Mouse (Mus musculus) liver, adult 2 months (tissue): Measurements from ENCODE around the gene Gng3. TPM values are rescaled to one million over a fixed set of nuclear protein-coding genes. Genes with fewer than 3 reads are reported as not detected.
"Not testable (repeated sequence)": the region's sequence is repeated elsewhere in the genome, so short reads cannot be mapped to it uniquely, and the experiment has no call there.

ENCODE experiments used
- DNase-seq: peaks from one replicate; pipeline ENCODE4 v3.0.0-alpha.2; 2011; ENCODE audit warnings: low read depth, low spot score; ENCODE audit errors: extremely low read depth
- H3K27ac ChIP-seq: fragments of 200-500 bp; replicated peaks from 2 replicates; pipeline ENCODE4 v1.5.1; 2012; ENCODE audit warnings: low read depth, mild to moderate bottlenecking, control low read depth, inconsistent platforms, low read length; ENCODE audit not compliant: insufficient read depth
- H3K27me3 ChIP-seq: fragments of 200-500 bp; 2 replicates; pipeline ENCODE4 v1.6.1; 2012; ENCODE audit warnings: mild to moderate bottlenecking, moderate library complexity, low read length, inconsistent platforms; ENCODE audit not compliant: control insufficient read depth, insufficient read depth
- H3K36me3 ChIP-seq: fragments of 200-500 bp; 2 replicates; pipeline ENCODE4 v1.6.1; 2012; ENCODE audit warnings: low read length, inconsistent platforms; ENCODE audit not compliant: control insufficient read depth, insufficient read depth
- H3K4me1 ChIP-seq: fragments of 200-500 bp; 2 replicates; pipeline ENCODE4 v1.6.1; 2011; ENCODE audit warnings: low read length; ENCODE audit not compliant: control insufficient read depth, insufficient read depth
- H3K4me3 ChIP-seq: fragments of 200-500 bp; 2 replicates; pipeline ENCODE4 v1.5.1; 2011; ENCODE audit warnings: low read depth, mild to moderate bottlenecking, control low read depth, low read length, moderate library complexity; ENCODE audit not compliant: insufficient read depth
- H3K79me2 ChIP-seq: fragments of 200-500 bp; 2 replicates; pipeline ENCODE4 v1.6.1; 2012; ENCODE audit warnings: inconsistent platforms, mild to moderate bottlenecking, low read length, moderate library complexity; ENCODE audit not compliant: control insufficient read depth, insufficient read depth
- H3K9ac ChIP-seq: fragments of 200-500 bp; 2 replicates; pipeline ENCODE4 v1.6.1; 2012; ENCODE audit warnings: low read depth, mild to moderate bottlenecking, control low read depth, inconsistent platforms, low read length
- CTCF ChIP-seq: fragments of 200-500 bp; IDR thresholded peaks from 2 replicates; pipeline ENCODE4 v1.5.1; 2011; ENCODE audit warnings: low read depth, low read length, control low read depth
- POLR2A ChIP-seq: fragments of 200-500 bp; IDR thresholded peaks from 2 replicates; pipeline ENCODE4 v1.6.1; 2011; ENCODE audit warnings: low read length, control low read depth; ENCODE audit not compliant: insufficient read depth; ENCODE audit errors: extremely low read depth
- WGBS: fragments of 180-500 bp; shearing (Covaris S2); methylation state at CpG from one replicate; pipeline ENCODE4 v1.1.7; 2018; 5-methylcytosine and 5-hydroxymethylcytosine counted together
- polyA plus RNA-seq: library from polyadenylated mRNA; depleted of rRNA; stranded (reverse); fragments of >200 nt; gene quantifications from 2 replicates; pipeline ENCODE4 v1.2.3, GENCODE M21; 2012
- total RNA-seq: library from RNA; depleted of rRNA; stranded (reverse); fragments of >200 nt; gene quantifications from 2 replicates; pipeline ENCODE4 v1.2.3, GENCODE M21; 2014

Gng3 gene
- total and polyA plus RNA-seq, 2 experiments = 0.05 TPM; not detected in 1

DNA sequence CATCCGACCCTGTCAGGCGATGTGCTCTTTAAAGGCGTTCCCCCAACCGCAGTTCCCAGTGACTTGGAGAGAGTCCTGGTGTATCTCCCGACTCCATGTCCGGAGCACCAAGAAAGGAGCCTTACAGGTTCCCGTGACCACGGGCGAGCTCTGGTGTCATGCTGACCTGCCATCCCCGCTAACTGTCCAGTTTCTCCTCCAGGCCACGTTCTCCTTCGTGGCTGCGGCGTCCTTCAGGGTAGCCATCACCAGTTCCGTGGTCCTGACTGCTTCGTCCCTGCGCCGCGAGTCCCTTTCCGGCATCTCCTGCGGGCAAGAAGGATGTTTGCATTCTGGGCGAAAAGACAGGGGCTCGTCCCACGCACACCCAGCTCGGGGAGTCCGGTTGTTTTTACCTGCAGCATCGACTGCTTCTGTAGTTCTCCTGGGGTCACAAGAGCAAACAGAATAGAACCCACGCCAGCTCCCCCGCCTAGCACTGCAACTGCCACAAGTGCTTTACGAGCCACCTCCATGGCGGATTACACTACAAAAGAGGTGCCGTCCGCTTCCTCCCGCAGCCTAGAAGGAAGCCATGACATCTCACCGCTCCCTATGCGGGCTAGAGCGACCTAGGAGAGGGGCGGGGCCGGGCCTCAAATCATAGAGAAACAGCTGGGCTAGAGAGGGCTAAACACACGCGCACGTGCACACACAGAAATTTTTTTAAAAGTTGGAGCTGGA lies 41.5 kb upstream of the Gng3 start, which contains the start of gene Uqcc3:
TSS of gene Uqcc3 (minus strand) at position 613 of the 723 bp plus-strand sequence.
- Histone ChIP-seq H3K27ac (peak within 1 kb of the TSS; percentile 70), H3K9ac (peak within 1 kb of the TSS; percentile 90), H3K79me2 (no peaks in the 10 kb centered on the region), H3K27me3 (no peaks in the 10 kb centered on the region), H3K4me3 (peak within 1 kb of the TSS; percentile 85), H3K4me1 (peaks cover 5% of the 10 kb centered on the region; the same call in 1 of the 2 replicates), H3K36me3 (peaks cover 3% of the 10 kb centered on the region)
- WGBS = under 1% methylated on average over 42 of the region's 42 CpGs
- TF ChIP-seq CTCF (no peak), POLR2A (peak; percentile 73; the same call in 1 of the 2 replicates)
- DNase-seq = peak; percentile 86

GRCm38 (mm10) chr19:8875031-8875430 lies 36.0 kb upstream of the Gng3 start:
- H3K9ac ChIP-seq = no peak overlapping the region
- no peak for DNase-seq
- H3K4me3 ChIP-seq = no peak overlapping the region
- no peaks in the 10 kb centered on the region for H3K79me2 ChIP-seq
- peaks cover 17% of the 10 kb centered on the region for H3K36me3 ChIP-seq
- 91% methylated on average over 7 of the region's 7 CpGs for WGBS
- H3K27ac ChIP-seq = no peak overlapping the region
- no peak for TF ChIP-seq POLR2A
- TF ChIP-seq CTCF = no peak
- H3K27me3 ChIP-seq = no peaks in the 10 kb centered on the region
- H3K4me1 ChIP-seq = peaks cover 12% of the 10 kb centered on the region; the same call in 1 of the 2 replicates

DNA sequence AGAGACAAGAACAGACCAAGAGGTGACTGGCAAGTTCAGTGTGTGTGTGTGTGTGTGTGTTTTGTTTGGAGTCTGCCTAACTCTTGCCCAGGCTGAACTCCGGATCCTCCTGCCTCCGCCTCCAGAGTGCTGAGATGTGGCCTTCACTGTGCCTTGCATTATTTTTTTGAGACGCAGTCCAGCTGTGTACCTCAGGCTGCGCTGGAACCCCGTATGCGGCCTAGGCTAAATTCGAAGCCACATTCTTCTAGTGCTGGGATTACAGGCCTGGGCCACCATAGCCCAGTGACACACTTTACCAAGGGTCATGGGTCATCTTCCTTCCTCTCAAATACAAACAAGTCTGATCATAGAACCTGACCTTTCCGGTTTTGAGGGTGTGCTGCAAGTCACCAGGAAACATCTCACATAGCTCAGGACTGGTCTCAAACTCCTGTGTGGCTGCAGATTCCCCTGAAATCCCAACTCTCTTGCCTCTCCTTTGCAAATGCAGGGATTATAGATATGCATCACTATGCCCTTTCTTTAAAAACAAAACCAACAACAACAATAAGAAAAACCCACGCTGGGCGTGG lies 33.4 kb upstream of the Gng3 start:
- Histone ChIP-seq H3K4me3 (peak overlapping the region; percentile 82), H3K27me3 (no peaks in the 10 kb centered on the region), H3K36me3 (peaks cover 17% of the 10 kb centered on the region), H3K9ac (peak overlapping the region; percentile 88), H3K4me1 (peaks cover 13% of the 10 kb centered on the region; the same call in 1 of the 2 replicates), H3K27ac (peak overlapping the region; percentile 83), H3K79me2 (no peaks in the 10 kb centered on the region)
- 27% methylated on average over 10 of the region's 10 CpGs for WGBS
- DNase-seq = peak; percentile 86
- TF ChIP-seq CTCF = no peak

GRCm38 (mm10) chr19:8871267-8872186 lies 32.5 kb upstream of the Gng3 start, which contains the start of gene Ubxn1:
TSS of gene Ubxn1 (plus strand) at chr19:8871496.
- no peaks in the 10 kb centered on the region for H3K27me3 ChIP-seq
- H3K9ac ChIP-seq = peak within 1 kb of the TSS; percentile 88
- WGBS = under 1% methylated on average over 57 of the region's 59 CpGs
- peaks cover 16% of the 10 kb centered on the region for H3K36me3 ChIP-seq
- peak within 1 kb of the TSS; percentile 82 for H3K4me3 ChIP-seq
- H3K4me1 ChIP-seq = peaks cover 13% of the 10 kb centered on the region; the same call in 1 of the 2 replicates
- DNase-seq = peak; percentile 96
- H3K79me2 ChIP-seq = no peaks in the 10 kb centered on the region
- TF ChIP-seq CTCF (no peak), POLR2A (peak; percentile 67; the same call in 1 of the 2 replicates)
- peak within 1 kb of the TSS; percentile 83 for H3K27ac ChIP-seq

DNA sequence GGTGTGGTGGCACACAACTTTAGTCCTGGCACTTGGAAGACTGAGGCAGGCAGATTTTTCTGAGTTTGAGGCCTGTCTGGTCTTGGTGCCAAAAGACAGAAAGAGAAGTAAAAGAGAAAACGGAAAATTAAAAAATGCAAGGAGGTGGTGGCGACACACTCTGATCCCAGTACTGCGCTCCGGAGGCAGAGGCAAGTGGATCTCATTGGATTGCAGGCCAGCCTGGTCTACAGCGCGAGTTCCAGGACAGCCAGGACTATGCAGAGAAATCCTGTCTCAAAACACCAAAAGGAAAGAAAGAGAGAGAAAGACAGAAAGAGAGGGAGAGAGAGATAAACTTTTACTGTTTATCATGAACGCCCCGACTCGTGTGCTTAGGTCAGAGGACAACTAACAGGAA lies 31.8 kb upstream of the Gng3 start:
- Histone ChIP-seq H3K27me3 (no peaks in the 10 kb centered on the region), H3K9ac (peak overlapping the region; percentile 39), H3K79me2 (no peaks in the 10 kb centered on the region), H3K4me3 (peak overlapping the region; percentile 82), H3K36me3 (peaks cover 16% of the 10 kb centered on the region), H3K4me1 (peaks cover 13% of the 10 kb centered on the region; the same call in 1 of the 2 replicates), H3K27ac (peak overlapping the region; percentile 56)
- TF ChIP-seq CTCF = no peak
- no peak for TF ChIP-seq POLR2A
- WGBS = 6% methylated on average over 9 of the region's 9 CpGs
- no peak for DNase-seq

GRCm38 (mm10) chr19:8870381-8870780 lies 31.4 kb upstream of the Gng3 start:
- 24% methylated on average over 3 of the region's 3 CpGs for WGBS
- H3K9ac ChIP-seq, H3K27me3 ChIP-seq, H3K79me2 ChIP-seq, H3K4me3 ChIP-seq: not testable (repeated sequence)
- peaks cover 13% of the 10 kb centered on the region for H3K36me3 ChIP-seq
- peaks cover 13% of the 10 kb centered on the region; the same call in 1 of the 2 replicates for H3K4me1 ChIP-seq
- peak overlapping the region; percentile 63 for H3K27ac ChIP-seq
- peak; percentile 82 for DNase-seq
